Mouse (Mus musculus) layer of hippocampus, adult 8-10 months (tissue): Measurements from ENCODE around the gene Cox11. TPM values are rescaled to one million over a fixed set of nuclear protein-coding genes. Genes with fewer than 3 reads are reported as not detected.
A peak's percentile ranks its signal among the peaks of the same experiment; 100 is the strongest.

ENCODE experiments used
- DNase-seq, 2 experiments: peaks; one replicate each; pipeline ENCODE4 v3.0.0; 2022; ENCODE audit warnings: low spot score in 2 of 2
- total RNA-seq, 4 experiments: library from RNA; stranded (reverse); gene quantifications; 2 replicates each; pipeline ENCODE4 v1.2.4; 2022

The Cox11 gene
- total RNA-seq, 4 experiments from 2014 or later = 22.7 to 29.0 (median 26.8) TPM

DNA sequence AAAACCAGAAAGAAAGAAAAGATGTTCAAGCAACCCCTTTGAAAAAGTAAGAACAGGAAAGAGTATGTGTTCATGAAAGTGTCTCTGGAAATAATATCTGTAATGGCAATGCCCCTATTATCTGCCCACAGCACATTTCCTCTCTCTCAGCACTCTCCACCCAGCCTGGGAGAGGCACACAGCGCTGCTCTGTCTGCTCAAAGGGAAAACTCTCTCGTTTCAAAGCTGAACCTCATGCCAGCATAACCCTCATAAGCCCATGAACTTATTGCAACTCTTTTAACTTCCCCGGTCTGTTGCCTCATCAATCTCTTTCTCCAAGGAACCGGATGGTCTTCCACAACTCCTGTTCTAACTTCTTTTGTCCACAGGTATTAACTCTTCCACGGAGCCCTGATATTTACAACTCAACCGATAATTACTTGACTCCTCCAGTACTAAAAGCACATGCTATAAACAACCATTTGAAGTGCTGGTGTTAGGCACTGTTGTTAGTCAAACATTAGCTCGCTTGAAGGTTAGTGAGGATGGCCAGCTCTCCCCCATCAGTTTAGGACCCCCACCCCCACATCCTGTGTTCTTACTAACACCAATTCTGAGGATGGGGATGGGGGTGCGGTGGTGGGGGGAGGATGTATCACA is 26.5 kb downstream of the Cox11 start:
- no peak for DNase-seq

DNA sequence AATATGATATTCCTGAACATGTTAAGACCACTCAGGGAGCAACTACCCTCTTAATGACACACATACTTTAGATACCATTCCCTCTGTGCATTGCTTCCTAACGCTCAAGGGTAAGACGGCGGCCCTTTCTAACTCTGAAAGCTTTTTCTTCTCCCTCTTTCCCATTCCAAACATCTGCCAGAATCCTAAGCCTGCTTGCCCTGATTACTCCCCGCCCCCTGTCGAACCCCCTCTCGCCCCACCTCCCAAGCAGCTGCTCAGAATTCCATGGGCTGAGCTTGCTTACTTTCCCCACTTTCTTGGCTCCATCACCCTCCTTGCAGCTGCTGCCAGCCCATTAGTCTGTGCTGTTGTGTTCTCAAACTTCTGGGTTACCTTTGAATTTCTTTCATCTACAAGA is 27.2 kb downstream of the Cox11 start:
- peak; percentile 23 to 29 for DNase-seq

GRCm38 (mm10) chr11:90666144-90666757 is 28.3 kb downstream of the Cox11 start:
- DNase-seq = no peak

DNA sequence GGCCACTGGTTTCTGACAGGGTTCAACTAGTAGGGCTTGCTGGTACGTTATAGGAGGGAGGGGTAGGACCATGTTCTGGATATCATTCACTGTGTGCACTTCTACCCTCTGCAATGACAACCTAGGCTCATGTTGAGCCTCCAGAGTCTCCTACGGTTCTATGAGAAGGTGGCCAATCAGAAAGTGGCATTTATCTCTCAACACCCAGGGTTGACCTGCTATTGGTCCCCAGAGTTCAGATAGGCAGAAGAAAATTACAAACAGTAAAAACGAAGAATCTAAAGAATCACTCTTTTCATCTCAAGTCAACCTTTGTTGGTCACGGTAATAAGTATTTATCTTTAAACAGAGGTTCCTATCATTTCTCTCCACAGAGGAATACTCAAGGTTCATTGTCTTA is 28.9 kb downstream of the Cox11 start:
- no peak for DNase-seq

DNA sequence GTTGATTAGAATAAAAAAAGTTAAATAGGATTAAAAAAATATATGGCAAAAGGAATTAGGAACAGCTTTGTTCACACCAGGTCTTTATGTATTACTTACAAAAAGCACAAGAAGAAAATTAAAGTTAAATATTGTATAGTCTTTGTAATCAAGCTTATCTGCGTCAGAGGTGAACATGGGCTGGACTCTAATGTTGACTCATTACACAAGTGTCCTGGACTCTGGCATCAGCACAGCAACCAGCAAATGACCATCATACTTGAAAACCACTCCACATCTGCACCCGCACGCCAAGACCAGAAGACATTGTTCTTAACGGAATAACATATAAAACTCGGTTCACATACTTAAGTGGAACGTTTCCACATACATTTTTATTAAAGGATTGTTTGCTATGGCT is 29.4 kb downstream of the Cox11 start:
- no peak for DNase-seq

DNA sequence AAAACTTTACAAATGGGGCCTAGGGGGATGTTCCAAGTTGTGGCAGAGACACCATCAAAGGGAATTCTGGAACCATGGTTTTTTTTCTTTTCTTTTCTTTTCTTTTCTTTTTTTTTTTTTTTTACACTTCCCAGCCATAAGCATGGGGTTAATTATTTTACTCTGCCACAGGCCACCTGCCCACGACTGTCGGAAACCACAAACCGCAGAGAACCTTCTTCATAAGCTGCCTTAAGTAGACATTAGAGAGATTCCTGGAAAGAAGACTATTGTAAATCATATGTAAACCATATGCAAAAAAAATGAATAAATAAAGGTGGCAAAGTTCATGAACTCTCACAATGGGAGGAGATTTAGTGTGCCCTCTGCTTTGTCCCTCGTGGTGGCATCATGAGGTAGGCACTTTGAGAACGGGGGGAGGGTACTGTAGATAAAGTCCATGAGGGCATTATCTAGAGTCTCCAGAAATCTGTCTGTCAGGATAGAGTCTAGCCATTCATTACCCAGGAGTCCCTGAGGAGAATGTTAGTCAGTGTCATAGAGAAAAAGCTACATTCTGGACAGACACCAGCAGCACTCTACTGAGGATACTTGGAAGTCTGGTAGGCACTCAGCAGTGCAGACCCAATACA is 37.6 kb downstream of the Cox11 start:
- DNase-seq = no peak

DNA sequence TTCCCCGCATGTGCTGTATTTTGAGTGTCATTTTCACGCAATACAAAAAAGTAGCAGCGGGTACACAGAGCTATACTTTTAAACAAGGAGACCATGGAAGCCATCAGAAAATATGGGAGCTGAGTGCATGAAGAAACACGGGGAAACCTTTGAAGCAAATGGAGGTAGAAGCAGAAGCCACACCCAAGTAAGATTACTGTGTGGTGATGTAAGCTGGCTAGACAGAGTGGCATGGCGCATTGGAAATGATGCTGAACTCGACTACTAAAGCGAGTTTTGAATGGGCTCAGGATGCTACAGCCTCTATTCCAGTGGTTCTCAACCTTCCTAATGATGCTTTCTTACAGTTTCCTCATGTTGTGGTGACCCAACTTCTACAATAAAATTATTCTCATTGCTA is 39.1 kb downstream of the Cox11 start:
- DNase-seq = no peak

- no peak for DNase-seq
Measured at GRCm38 (mm10) chr11:90677771-90678288, 39.9 kb downstream of the Cox11 start.

DNA sequence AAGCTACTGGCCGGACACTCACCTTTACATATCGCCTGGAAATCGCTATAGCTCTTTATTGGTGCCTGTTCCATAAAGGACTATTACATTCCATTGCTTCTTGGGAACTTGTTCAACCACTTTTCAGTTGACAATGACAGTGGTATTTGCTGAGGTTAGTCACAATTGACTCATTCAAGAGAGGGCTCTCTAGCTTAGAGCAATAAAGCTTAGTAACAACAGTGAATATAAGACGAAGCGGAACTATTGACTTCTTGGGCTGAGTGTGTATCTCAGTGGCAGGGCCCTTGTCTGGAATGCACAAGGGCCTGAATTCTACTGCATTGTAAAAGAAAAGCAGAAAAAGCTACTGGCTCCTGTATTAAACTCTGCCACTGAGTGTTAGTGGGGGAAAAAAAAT is 40.6 kb downstream of the Cox11 start:
- no peak for DNase-seq

DNA sequence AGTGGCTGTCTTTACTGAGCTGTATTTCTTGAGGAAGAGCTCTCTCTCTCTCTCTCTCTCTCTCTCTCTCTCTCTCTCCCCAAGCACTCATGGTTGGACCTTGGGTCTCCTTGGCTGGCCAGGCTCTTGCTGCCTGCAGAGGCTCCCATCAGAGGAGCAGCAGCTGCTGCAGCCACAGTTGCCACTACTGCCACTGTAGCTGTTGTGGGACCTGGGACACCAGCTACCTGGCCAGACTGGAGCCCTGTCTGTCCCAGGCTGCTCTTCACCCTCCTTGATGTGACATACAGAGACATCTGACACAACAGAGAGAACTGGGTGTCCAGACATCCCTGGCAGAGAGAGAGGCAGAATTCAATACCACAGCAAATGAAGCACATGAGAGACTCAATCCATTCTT is 43.2 kb downstream of the Cox11 start:
- no peak for DNase-seq

DNA sequence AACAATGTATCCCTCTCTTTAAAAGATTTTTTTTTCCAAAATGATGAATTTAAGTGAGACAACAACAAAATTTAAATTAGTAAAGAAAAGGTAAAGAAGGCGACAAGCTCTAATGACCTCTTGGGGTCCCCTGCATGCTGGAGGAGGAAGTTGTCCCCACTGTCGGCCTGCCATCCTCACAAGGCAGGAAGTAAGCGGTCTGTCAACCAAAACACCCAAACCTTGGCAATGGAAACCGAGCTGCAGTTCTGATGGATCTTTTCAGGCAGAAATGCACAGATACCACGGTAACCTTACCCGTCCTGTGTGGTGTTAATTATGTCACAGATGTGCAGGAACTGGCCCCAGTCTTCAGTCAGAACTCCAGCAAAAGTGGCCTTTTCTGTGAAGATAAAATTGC is 46.8 kb downstream of the Cox11 start:
- no peak for DNase-seq

GRCm38 (mm10) chr11:90685196-90685595 is 47.2 kb downstream of the Cox11 start:
- DNase-seq = no peak

DNA sequence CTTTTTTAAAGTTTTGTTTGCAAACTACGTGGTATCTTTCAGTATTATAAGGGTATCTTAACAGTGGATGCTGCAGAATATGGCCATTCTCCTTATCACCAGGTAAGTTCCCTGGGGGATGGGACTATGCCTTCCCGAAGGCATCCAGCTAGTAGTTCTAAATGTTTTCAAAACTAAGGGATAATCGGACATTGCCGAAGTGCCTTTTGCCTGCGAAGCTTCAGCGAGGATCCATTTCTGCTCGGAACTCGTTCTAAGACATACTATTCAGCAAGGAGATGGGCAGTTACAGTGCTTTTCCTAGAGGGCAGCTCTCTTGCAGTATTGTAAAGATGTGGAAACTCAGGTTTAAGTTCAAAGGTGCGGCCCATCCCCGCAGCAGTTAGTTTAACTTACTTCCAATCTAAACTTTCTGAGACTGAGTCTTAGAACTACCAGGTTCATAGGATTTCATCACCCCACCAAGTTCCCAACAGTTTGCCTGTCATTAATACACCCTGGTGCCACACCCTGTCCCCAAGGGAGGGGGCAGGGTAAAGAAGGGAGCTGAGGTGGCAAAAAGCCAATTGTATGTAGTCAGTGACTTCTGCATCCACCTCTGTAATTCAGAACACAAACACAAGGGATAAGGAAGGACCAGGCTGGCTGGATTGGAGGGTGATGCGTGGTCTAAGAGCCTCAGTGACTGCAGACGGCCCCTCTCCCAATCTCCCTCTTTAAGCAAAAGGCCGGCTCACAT is 48.5 kb downstream of the Cox11 start:
- DNase-seq = no peak

- DNase-seq = no peak
Measured at GRCm38 (mm10) chr11:90687040-90687439, 49.1 kb downstream of the Cox11 start.

DNA sequence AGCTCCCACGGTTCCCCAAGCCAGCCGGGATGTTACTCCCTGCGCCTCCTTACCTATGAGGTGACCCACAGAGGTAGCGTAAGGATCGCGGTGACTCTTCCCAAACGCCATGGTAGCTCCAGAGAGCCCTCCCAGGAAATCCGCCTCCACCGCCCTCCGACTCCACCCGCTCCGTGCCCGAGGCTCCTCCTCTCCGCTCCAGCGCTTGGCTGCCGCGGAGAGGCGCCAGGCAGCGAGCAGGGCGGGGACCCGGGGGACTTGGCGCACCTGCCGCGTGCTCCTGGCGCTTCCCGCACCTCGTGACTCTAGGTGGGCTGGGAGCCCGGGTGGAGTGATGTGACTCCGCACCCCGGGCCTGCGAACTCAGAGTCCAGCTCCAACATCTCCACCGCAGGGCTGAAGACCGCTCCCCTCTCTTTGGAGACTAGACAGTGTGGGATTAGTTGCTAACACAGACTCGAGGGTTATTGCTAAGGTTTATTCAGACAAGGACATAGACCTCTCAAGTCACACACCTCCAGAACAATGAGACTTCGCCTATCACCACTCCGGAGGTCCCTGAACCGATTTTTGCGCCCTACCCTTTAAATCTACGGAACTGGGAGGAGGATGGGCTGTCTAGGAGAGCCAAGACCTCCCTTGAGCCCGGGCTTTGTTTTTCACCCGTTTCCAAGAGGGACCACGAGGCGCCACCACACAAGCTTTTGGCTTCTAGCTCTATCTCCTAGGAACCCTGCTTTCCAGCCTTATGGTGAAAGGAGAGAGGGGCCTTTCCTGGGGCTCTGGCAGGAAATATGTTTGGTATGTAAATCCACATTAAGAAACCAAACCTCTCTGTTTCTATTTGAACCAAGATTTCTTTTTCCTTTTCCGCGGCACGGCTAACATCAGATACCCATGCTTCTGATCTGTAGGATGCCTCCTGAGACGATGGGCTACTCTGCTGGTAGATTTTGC is 49.8 kb downstream of the Cox11 start, which contains the start of gene Tom1l1:
Gene Tom1l1, minus strand, starts transcription at position 907 of the 957 bp plus-strand sequence.
- peak; percentile 66 to 70 for DNase-seq

- DNase-seq = no peak
Measured at GRCm38 (mm10) chr11:90690361-90690760, 52.4 kb downstream of the Cox11 start.

GRCm38 (mm10) chr11:90694206-90694605 is 56.2 kb downstream of the Cox11 start:
- DNase-seq = no peak
